Mouse (Mus musculus) ES-E14 (cell line): ENCODE data around the gene Gm15448. TPM values are rescaled to one million over a fixed set of nuclear protein-coding genes. Genes with fewer than 3 reads are reported as not detected.

Experiments
- total RNA-seq: library from RNA; depleted of rRNA; stranded (reverse); fragments of 300-350 nt; gene quantifications from 2 replicates; pipeline ENCODE4 v1.2.3, GENCODE M21; 2012; rRNA removed

The Gm15448 gene
- total RNA-seq, 1 experiment: not detected

Other genes starting within 250 kb of the Gm15448 start
- gene Oscar, start 209.5 kb downstream of the Gm15448 start, total RNA-seq: 0.13 and 0.26 TPM in 2 replicates
- 236 and 303 TPM in 2 replicates for gene Ndufa3, start 208.3 kb downstream of the Gm15448 start, total RNA-seq
- 25.4 and 29.1 TPM in 2 replicates for gene Tfpt, start 195.8 kb downstream of the Gm15448 start, total RNA-seq
- 109 and 137 TPM in 2 replicates for gene Prpf31, start 195.7 kb downstream of the Gm15448 start, total RNA-seq
- 47.3 and 54.4 TPM in 2 replicates for gene Cnot3, start 180.4 kb downstream of the Gm15448 start, total RNA-seq
- gene Leng1, start 159.8 kb downstream of the Gm15448 start, total RNA-seq: 4.5 and 5.7 TPM in 2 replicates
- gene Tmc4, start 148.1 kb downstream of the Gm15448 start, total RNA-seq: 2.9 and 5.3 TPM in 2 replicates
- gene Tsen34, start 132.8 kb downstream of the Gm15448 start, total RNA-seq: 79.0 and 90.2 TPM in 2 replicates
- gene Mboat7, start 132.2 kb downstream of the Gm15448 start, total RNA-seq: 34.4 and 55.9 TPM in 2 replicates
- gene Rps9, start 121.7 kb downstream of the Gm15448 start, total RNA-seq: 2,173 and 2,308 TPM in 2 replicates
- 0.09 TPM in 1 of 2 replicates, not detected in the other for gene Pirb, start 105.3 kb downstream of the Gm15448 start, total RNA-seq
- not detected in 2 replicates for gene Pira2, start 19.4 kb upstream of the Gm15448 start, total RNA-seq
- gene Gm14548, start 72.4 kb upstream of the Gm15448 start, total RNA-seq: not detected in 2 replicates
- gene Lilra6, start 89.8 kb upstream of the Gm15448 start, total RNA-seq: not detected in 2 replicates
- 0.18 and 0.26 TPM in 2 replicates for gene Lair1, start 237.5 kb upstream of the Gm15448 start, total RNA-seq